Mouse (Mus musculus): ENCODE measurements at regions not wholly inside any gene's neighbourhood (a gene's known extent, or its start where the extent isn't known, plus 50 kb on each side); places are given as distances from the start of the nearest gene placed in this dataset.

DNA sequence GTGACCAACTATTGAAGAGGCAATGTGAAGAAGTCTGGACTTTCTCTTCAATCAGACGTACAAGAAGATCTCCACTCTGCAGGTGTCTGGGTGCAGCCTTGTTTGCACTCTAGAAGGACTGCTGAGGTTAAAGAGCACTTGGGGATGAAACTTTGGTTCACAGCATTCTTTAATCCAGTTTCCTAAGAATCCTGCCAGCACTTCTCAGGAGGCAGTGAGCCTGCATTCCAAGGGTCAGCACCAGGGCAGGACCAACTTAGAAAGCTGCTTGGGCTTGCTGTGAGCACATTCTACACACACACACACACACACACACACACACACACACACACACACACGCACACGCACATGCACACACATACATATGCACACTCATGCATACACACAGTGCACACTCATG, 304.4 kb downstream of the Hlx start:
- Histone ChIP-seq H3K9ac (ENCODE audit: low read depth, low read length) (no peak overlapping the region), H3K4me2 (ENCODE audit: low read length) (no peak overlapping the region), H3K36me3 (ENCODE audit: control insufficient read depth, insufficient read depth, low read length) (no peaks in the 10 kb centered on the region), H3K27ac (ENCODE audit: low read depth, low read length) (no peak overlapping the region), H3K27me3 (replicated peaks; ENCODE audit: control insufficient read depth, insufficient read depth, low read length) (no peaks in the 10 kb centered on the region), H3K9me3 (ENCODE audit: control insufficient read depth, low read length) (no peaks in the 10 kb centered on the region), H3K4me3 (ENCODE audit: low read length) (no peak overlapping the region), H3K4me1 (ENCODE audit: control insufficient read depth, insufficient read depth, low read depth, low read length) (no peaks in the 10 kb centered on the region)
- no peak for ATAC-seq
- 81% methylated on average over 3 of the region's 3 CpGs for WGBS

DNA sequence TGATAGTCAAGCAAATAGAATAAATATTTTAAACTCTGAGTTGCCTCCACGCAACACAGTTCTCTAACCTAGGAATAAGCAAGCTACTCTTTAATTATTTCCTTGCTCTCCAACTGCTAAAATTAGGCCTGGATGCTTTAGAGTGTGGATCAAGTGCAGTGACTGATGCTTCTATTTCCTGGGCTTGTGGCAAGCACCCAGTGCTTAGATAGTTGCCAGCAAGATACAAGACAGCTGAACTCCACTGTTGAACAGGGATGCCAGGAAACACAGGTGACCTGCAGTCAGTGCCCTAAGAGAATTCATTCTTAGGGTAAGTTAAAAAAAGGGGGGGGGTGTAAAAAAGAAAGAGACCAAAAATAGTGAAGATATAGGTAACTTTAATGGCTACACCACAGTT, 306.7 kb downstream of the Hlx start:
- no peaks in the 10 kb centered on the region for H3K4me1 ChIP-seq (ENCODE audit: control insufficient read depth, insufficient read depth, low read depth, low read length)
- no peak for ATAC-seq
- no peak overlapping the region for H3K9ac ChIP-seq (ENCODE audit: low read depth, low read length)
- H3K9me3 ChIP-seq (ENCODE audit: control insufficient read depth, low read length), result no peaks in the 10 kb centered on the region
- no peaks in the 10 kb centered on the region for H3K27me3 ChIP-seq (replicated peaks; ENCODE audit: control insufficient read depth, insufficient read depth, low read length)
- 96% methylated on average over 1 of the region's 1 CpGs for WGBS
- no peak overlapping the region for H3K4me3 ChIP-seq (ENCODE audit: low read length)
- H3K27ac ChIP-seq (ENCODE audit: low read depth, low read length), result no peak overlapping the region
- H3K36me3 ChIP-seq (ENCODE audit: control insufficient read depth, insufficient read depth, low read length), result no peaks in the 10 kb centered on the region
- H3K4me2 ChIP-seq (ENCODE audit: low read length), result no peak overlapping the region

DNA sequence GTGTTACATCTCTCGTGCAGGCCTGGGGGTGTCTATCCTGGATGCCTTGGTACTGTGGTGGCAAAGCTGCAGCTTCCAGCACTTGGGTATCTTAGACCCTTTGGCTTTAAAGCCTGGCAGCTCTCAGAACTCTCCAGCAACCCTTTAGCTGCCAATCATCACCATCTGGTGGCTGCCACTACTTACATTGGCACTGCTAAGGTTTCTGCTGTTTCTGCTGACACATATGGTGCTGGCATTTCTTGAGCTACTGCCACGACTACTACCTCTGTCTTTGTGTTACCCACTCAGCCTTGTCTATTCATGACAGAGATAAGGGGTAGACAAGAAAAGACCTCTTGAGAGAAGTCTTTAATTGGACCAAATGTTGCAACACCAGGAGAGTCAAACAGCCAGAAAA, 308.4 kb downstream of the Hlx start:
- Histone ChIP-seq H3K9ac (ENCODE audit: low read depth, low read length) (no peak overlapping the region), H3K4me1 (ENCODE audit: control insufficient read depth, insufficient read depth, low read depth, low read length) (no peaks in the 10 kb centered on the region), H3K36me3 (ENCODE audit: control insufficient read depth, insufficient read depth, low read length) (no peaks in the 10 kb centered on the region), H3K4me3 (ENCODE audit: low read length) (no peak overlapping the region), H3K4me2 (ENCODE audit: low read length) (no peak overlapping the region), H3K27ac (ENCODE audit: low read depth, low read length) (no peak overlapping the region), H3K9me3 (ENCODE audit: control insufficient read depth, low read length) (no peaks in the 10 kb centered on the region), H3K27me3 (replicated peaks; ENCODE audit: control insufficient read depth, insufficient read depth, low read length) (no peaks in the 10 kb centered on the region)
- 77% methylated on average over 2 of the region's 2 CpGs for WGBS
- ATAC-seq, result no peak

DNA sequence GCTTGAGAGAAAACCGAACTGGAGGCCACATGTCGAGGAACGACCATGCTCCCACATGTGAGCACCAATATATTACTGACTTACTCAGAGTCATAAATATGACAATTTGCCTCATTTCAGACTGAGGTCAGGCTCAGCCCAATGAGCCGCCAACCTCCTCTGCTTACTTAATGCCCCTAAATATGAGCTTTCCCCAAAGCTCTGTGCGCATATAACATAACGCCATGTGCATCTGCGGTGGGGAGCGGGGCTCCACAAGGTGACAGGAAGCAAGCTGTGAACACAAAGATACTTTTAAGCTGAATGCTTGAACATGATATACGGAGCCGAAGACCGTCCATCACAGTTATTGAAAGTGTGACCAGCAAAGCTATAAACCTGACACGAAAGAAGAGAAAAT, 319.8 kb downstream of the Hlx start:
- WGBS, result 91% methylated on average over 12 of the region's 12 CpGs
- Histone ChIP-seq H3K4me1 (ENCODE audit: control insufficient read depth, insufficient read depth, low read depth, low read length) (no peaks in the 10 kb centered on the region), H3K9me3 (ENCODE audit: control insufficient read depth, low read length) (no peaks in the 10 kb centered on the region), H3K9ac (ENCODE audit: low read depth, low read length) (no peak overlapping the region), H3K4me3 (ENCODE audit: low read length) (no peak overlapping the region), H3K27ac (ENCODE audit: low read depth, low read length) (no peak overlapping the region), H3K36me3 (ENCODE audit: control insufficient read depth, insufficient read depth, low read length) (no peaks in the 10 kb centered on the region), H3K4me2 (ENCODE audit: low read length) (no peak overlapping the region), H3K27me3 (replicated peaks; ENCODE audit: control insufficient read depth, insufficient read depth, low read length) (no peaks in the 10 kb centered on the region)
- ATAC-seq, result no peak

DNA sequence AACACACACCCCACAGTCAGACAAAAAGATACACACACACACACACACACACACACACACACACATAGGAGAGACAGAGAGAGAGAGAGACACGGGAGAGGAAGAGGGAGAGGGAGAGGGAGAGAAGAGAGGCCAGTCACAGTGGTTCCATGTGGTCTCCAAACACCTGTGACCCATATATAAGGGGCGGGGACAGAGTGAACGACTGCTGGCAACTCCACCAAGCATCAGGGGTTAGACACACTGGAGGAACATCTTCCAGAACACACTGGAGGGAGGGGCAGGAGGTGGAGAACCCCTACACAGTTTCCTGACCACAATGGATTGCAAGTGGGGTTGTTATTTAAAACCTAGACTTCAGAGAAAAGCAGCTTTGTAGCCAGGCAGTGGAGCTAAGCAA, 321.4 kb downstream of the Hlx start:
- Histone ChIP-seq H3K4me2 (ENCODE audit: low read length) (no peak overlapping the region), H3K4me3 (ENCODE audit: low read length) (no peak overlapping the region), H3K36me3 (ENCODE audit: control insufficient read depth, insufficient read depth, low read length) (no peaks in the 10 kb centered on the region), H3K4me1 (ENCODE audit: control insufficient read depth, insufficient read depth, low read depth, low read length) (no peaks in the 10 kb centered on the region), H3K27ac (ENCODE audit: low read depth, low read length) (no peak overlapping the region), H3K9ac (ENCODE audit: low read depth, low read length) (no peak overlapping the region), H3K9me3 (ENCODE audit: control insufficient read depth, low read length) (no peaks in the 10 kb centered on the region), H3K27me3 (replicated peaks; ENCODE audit: control insufficient read depth, insufficient read depth, low read length) (no peaks in the 10 kb centered on the region)
- no peak for ATAC-seq
- 72% methylated on average over 3 of the region's 3 CpGs for WGBS

DNA sequence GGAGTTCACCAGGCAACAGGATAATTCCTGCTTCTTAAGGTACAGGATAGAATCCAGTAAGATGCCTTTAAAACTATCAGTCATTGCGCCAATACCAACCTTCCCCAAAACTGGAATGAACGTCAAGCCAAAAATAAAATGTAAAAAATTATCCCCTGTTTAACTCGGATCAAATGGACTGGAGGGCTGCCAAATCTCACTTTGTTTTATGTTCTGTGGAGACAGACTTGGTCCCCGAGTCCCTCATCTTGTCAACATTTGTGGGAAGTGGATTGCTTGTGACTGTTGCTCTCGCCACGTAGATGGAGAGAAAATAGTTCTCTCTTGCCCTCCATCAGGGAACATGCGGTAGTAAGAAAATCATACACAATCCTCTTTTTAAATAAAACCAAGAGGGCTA, 322.4 kb downstream of the Hlx start:
- H3K4me3 ChIP-seq (ENCODE audit: low read length), result no peak overlapping the region
- no peak overlapping the region for H3K27ac ChIP-seq (ENCODE audit: low read depth, low read length)
- H3K36me3 ChIP-seq (ENCODE audit: control insufficient read depth, insufficient read depth, low read length), result no peaks in the 10 kb centered on the region
- H3K4me1 ChIP-seq (ENCODE audit: control insufficient read depth, insufficient read depth, low read depth, low read length), result no peaks in the 10 kb centered on the region
- H3K4me2 ChIP-seq (ENCODE audit: low read length), result no peak overlapping the region
- no peak for ATAC-seq
- no peaks in the 10 kb centered on the region for H3K9me3 ChIP-seq (ENCODE audit: control insufficient read depth, low read length)
- no peaks in the 10 kb centered on the region for H3K27me3 ChIP-seq (replicated peaks; ENCODE audit: control insufficient read depth, insufficient read depth, low read length)
- no peak overlapping the region for H3K9ac ChIP-seq (ENCODE audit: low read depth, low read length)
- 70% methylated on average over 7 of the region's 7 CpGs for WGBS

DNA sequence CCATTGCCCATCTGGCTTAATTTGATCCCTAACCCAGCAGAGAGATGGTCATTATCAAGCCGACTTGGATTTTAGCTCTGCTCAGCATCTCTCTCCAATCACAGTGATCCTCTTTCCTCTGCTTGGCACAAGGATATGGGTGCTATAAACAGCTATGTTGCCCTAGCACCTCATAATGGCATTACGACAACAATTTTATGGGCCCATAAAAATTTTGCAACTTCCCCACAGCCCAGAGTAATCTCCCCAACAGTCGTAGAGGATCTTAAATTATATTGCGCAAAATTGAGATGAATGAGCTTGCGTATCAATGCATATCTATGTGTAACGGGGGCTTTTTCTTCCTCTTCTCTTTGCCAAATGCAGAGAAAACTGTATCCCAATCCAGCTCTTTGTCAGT, 329.4 kb downstream of the Hlx start:
- H3K4me3 ChIP-seq (ENCODE audit: low read length), result no peak overlapping the region
- H3K9ac ChIP-seq (ENCODE audit: low read depth, low read length), result no peak overlapping the region
- no peak overlapping the region for H3K27ac ChIP-seq (ENCODE audit: low read depth, low read length)
- no peaks in the 10 kb centered on the region for H3K27me3 ChIP-seq (replicated peaks; ENCODE audit: control insufficient read depth, insufficient read depth, low read length)
- H3K36me3 ChIP-seq (ENCODE audit: control insufficient read depth, insufficient read depth, low read length), result no peaks in the 10 kb centered on the region
- ATAC-seq, result no peak
- no peaks in the 10 kb centered on the region for H3K9me3 ChIP-seq (ENCODE audit: control insufficient read depth, low read length)
- no peaks in the 10 kb centered on the region for H3K4me1 ChIP-seq (ENCODE audit: control insufficient read depth, insufficient read depth, low read depth, low read length)
- H3K4me2 ChIP-seq (ENCODE audit: low read length), result no peak overlapping the region
- WGBS, result 79% methylated on average over 6 of the region's 6 CpGs

DNA sequence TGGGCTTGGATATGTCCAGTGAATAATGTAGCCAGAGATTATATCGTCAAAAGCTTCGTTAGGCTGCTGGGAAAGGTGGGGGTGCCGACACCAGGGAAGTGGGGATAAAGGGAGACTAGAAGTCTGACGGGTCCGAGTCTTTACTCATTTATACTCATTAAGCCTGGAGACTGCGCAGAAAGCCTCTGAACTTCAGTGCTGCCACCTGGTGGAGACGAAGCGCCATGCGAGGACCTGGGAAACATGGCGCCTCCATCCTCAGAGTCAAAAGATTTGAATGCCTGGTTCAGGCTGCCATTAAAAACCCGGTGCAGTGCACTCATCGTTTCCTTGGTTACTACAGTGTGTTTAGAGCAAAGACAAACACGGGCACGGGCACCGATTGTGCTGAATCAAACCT, 337.2 kb downstream of the Hlx start:
- H3K4me1 ChIP-seq (ENCODE audit: control insufficient read depth, insufficient read depth, low read depth, low read length), result no peaks in the 10 kb centered on the region
- 43% methylated on average over 15 of the region's 15 CpGs for WGBS
- no peaks in the 10 kb centered on the region; the same call in 1 of the 2 replicates for H3K9me3 ChIP-seq (ENCODE audit: control insufficient read depth, low read length)
- no peak overlapping the region for H3K27ac ChIP-seq (ENCODE audit: low read depth, low read length)
- no peak overlapping the region for H3K9ac ChIP-seq (ENCODE audit: low read depth, low read length)
- H3K27me3 ChIP-seq (replicated peaks; ENCODE audit: control insufficient read depth, insufficient read depth, low read length), result no peaks in the 10 kb centered on the region
- no peak for ATAC-seq
- 0 out of 2 replicates have a peak overlapping the region, but pooled peaks have one; percentile 3 for H3K4me2 ChIP-seq (ENCODE audit: low read length)
- H3K4me3 ChIP-seq (ENCODE audit: low read length), result no peak overlapping the region
- H3K36me3 ChIP-seq (ENCODE audit: control insufficient read depth, insufficient read depth, low read length), result no peaks in the 10 kb centered on the region

DNA sequence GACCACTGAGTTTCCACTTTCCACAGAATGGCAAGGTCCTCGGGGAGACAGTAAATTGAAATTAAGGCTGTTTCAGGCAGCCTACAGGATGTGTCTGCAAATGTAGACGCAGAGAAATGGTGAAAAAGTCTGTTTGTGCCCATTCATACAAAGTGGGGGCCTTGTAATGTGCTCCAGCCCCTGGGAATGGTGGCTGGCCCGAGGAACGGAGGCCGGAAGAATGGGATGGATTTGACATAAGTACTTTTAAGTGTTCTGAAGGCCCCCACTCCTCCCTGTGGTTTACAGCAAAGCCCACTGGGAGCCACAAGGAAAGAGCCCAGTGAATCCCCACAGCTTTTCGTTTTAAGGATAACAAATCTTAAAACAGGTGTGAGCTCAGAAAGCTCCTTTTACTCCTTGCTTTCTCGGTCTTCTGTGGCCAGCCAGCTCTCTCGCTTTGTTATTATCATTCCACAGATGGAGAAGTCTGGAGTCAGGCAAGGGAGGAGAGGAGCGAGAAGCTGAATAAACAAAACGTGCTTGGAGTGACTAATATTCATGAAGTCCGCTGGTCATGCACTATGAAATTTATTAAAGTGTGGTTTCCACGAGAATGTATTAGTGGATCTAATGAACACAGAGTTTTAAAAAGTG, 337.7 kb downstream of the Hlx start:
- H3K4me3 ChIP-seq (ENCODE audit: low read length), result no peak overlapping the region
- 74% methylated on average over 12 of the region's 12 CpGs for WGBS
- H3K27me3 ChIP-seq (replicated peaks; ENCODE audit: control insufficient read depth, insufficient read depth, low read length), result no peaks in the 10 kb centered on the region
- H3K4me2 ChIP-seq (ENCODE audit: low read length), result 0 out of 2 replicates have a peak overlapping the region, but pooled peaks have one; percentile 3
- no peak overlapping the region for H3K27ac ChIP-seq (ENCODE audit: low read depth, low read length)
- no peaks in the 10 kb centered on the region; the same call in 1 of the 2 replicates for H3K9me3 ChIP-seq (ENCODE audit: control insufficient read depth, low read length)
- no peaks in the 10 kb centered on the region for H3K4me1 ChIP-seq (ENCODE audit: control insufficient read depth, insufficient read depth, low read depth, low read length)
- no peak overlapping the region for H3K9ac ChIP-seq (ENCODE audit: low read depth, low read length)
- no peak for ATAC-seq
- H3K36me3 ChIP-seq (ENCODE audit: control insufficient read depth, insufficient read depth, low read length), result no peaks in the 10 kb centered on the region

Data from hindbrain, embryonic 16.5 days (tissue).